Comparison of ENCODE assay signal across 16 mouse cellular contexts in genomic region chr4:105649447-105649833, GRCm38 (mm10).
"Had no signal": no experiment of that assay in that cellular context is flagged by ENCODE, and none has a peak within 500 bp of the region (broad histone marks: within the 10 kb centered on the region; RNA-seq: fewer than 3 reads in every experiment).

No protein-coding gene starts in this region.

- H3K4me1 ChIP-seq: liver, embryonic 13.5 days had no signal

- H3K27me3 ChIP-seq: kidney, embryonic 15.5 days; liver, embryonic 13.5 days had no signal

- H3K9ac ChIP-seq: kidney, embryonic 15.5 days; liver, embryonic 13.5 days had no signal

- H3K4me3 ChIP-seq: kidney, embryonic 15.5 days; liver, embryonic 13.5 days had no signal

- H3K36me3 ChIP-seq: kidney, embryonic 15.5 days; liver, embryonic 13.5 days had no signal

- H3K27ac ChIP-seq: kidney, embryonic 15.5 days; liver, embryonic 13.5 days; stomach, postnatal 0 days had no signal

- H3K9me3 ChIP-seq: kidney, embryonic 15.5 days; liver, embryonic 13.5 days had no signal

- H3K4me2 ChIP-seq: kidney, embryonic 15.5 days; liver, embryonic 13.5 days had no signal

- DNase-seq: kidney, adult 11 months; kidney, adult 8-10 months; kidney, postnatal 10 days; kidney, postnatal 36 days; liver, embryonic 13.5 days; lung, adult 2 months; lung, postnatal 14 days; lung, postnatal 4 days; right cerebral cortex, adult 18-20 months; right cerebral cortex, postnatal 14 days; right cerebral cortex, postnatal 4 days; thymus, adult 2 months; thymus, postnatal 14 days; thymus, postnatal 4 days had no signal
